Mouse (Mus musculus) heart, adult 2 months (tissue): ENCODE results near the gene Rtn4r. TPM values are rescaled to one million over a fixed set of nuclear protein-coding genes. Genes with fewer than 3 reads are reported as not detected.
A peak's percentile ranks its signal among the peaks of the same experiment; 100 is the strongest.

Source experiments
- DNase-seq, 2 experiments: peaks; one replicate each; pipeline ENCODE4 v3.0.0; 2021
- H3K27ac ChIP-seq: fragments of 200-600 bp; 2 replicates; pipeline ENCODE4 v1.8.1; 2022
- H3K27me3 ChIP-seq: fragments of 200-500 bp; 2 replicates; pipeline ENCODE4 v1.6.1; 2012; ENCODE audit warnings: mild to moderate bottlenecking, low read length, inconsistent platforms, mixed read lengths; ENCODE audit not compliant: control insufficient read depth, insufficient read depth
- H3K36me3 ChIP-seq: fragments of 200-500 bp; 2 replicates; pipeline ENCODE4 v1.6.1; 2012; ENCODE audit warnings: low read length, inconsistent platforms; ENCODE audit not compliant: control insufficient read depth, insufficient read depth
- H3K4me1 ChIP-seq: fragments of 200-500 bp; 2 replicates; pipeline ENCODE4 v1.6.1; 2011; ENCODE audit warnings: low read length; ENCODE audit not compliant: control insufficient read depth, insufficient read depth
- H3K4me3 ChIP-seq: fragments of 200-600 bp; 2 replicates; pipeline ENCODE4 v1.8.1; 2022
- H3K79me2 ChIP-seq: fragments of 200-500 bp; replicated peaks from 2 replicates; pipeline ENCODE4 v1.6.1; 2012; ENCODE audit warnings: mild to moderate bottlenecking, inconsistent platforms, low read length, moderate library complexity, mixed read lengths; ENCODE audit not compliant: control insufficient read depth, insufficient read depth
- H3K9ac ChIP-seq: fragments of 200-500 bp; 2 replicates; pipeline ENCODE4 v1.6.1; 2012; ENCODE audit warnings: low read depth, mild to moderate bottlenecking, control low read depth, inconsistent platforms, low read length, mixed read lengths
- CTCF ChIP-seq: fragments of 200-600 bp; IDR thresholded peaks from 2 replicates; pipeline ENCODE4 v1.8.1; 2022; ENCODE audit warnings: antibody characterized with exemption, mild to moderate bottlenecking, moderate library complexity
- EP300 ChIP-seq: fragments of 200-500 bp; IDR thresholded peaks from 2 replicates; pipeline ENCODE4 v1.6.1; 2011; ENCODE audit warnings: low read depth, low read length, control low read depth; ENCODE audit not compliant: insufficient read depth
- POLR2A ChIP-seq: fragments of 200-500 bp; IDR thresholded peaks from 2 replicates; pipeline ENCODE4 v1.6.1; 2011; ENCODE audit warnings: mild to moderate bottlenecking, low read depth, low read length, control low read depth; ENCODE audit not compliant: insufficient read depth
- WGBS: fragments of 180-500 bp; shearing (Covaris S2); methylation state at CpG from one replicate; pipeline ENCODE4 v1.1.7; 2018; 5-methylcytosine and 5-hydroxymethylcytosine counted together
- intact Hi-C: fragments of 180-260 bp; cut with DNase I; formaldehyde crosslinking; loops from one replicate; pipeline ENCODE4 v1.15.1; 2025
- polyA plus RNA-seq: library from polyadenylated mRNA; depleted of rRNA; stranded (reverse); fragments of >200 nt; gene quantifications from 2 replicates; pipeline ENCODE4 v1.2.3, GENCODE M21; 2012
- total RNA-seq, 2 experiments: library from RNA; stranded (reverse); gene quantifications; 2 replicates each; pipeline ENCODE4 v1.2.3; 2021

Rtn4r gene
- total and polyA plus RNA-seq, 3 experiments: 2.3 to 31.9 (median 9.8) TPM

- WGBS: 66% methylated on average over 3 of the region's 3 CpGs
- H3K4me3 ChIP-seq: no peak overlapping the region
- H3K79me2 ChIP-seq: no peaks in the 10 kb centered on the region
- H3K27ac ChIP-seq: no peak overlapping the region
- H3K9ac ChIP-seq: no peak overlapping the region
- 0 out of 2 replicates have a peak, but pooled peaks cover 1% of the 10 kb centered on the region for H3K4me1 ChIP-seq
- no peak for TF ChIP-seq POLR2A
- TF ChIP-seq EP300: no peak
- no peak for TF ChIP-seq CTCF
- no peaks in the 10 kb centered on the region for H3K36me3 ChIP-seq
- H3K27me3 ChIP-seq: no peaks in the 10 kb centered on the region; the same call in 1 of the 2 replicates
- intact Hi-C loops: loop anchor here (5.0 kb wide), 1 partner anchor 86 kb away; no protein-coding TSS in a partner anchor
- no peak for DNase-seq
Measured at GRCm38 (mm10) chr16:18126211-18126610, 1.2 kb upstream of the Rtn4r start.

DNA sequence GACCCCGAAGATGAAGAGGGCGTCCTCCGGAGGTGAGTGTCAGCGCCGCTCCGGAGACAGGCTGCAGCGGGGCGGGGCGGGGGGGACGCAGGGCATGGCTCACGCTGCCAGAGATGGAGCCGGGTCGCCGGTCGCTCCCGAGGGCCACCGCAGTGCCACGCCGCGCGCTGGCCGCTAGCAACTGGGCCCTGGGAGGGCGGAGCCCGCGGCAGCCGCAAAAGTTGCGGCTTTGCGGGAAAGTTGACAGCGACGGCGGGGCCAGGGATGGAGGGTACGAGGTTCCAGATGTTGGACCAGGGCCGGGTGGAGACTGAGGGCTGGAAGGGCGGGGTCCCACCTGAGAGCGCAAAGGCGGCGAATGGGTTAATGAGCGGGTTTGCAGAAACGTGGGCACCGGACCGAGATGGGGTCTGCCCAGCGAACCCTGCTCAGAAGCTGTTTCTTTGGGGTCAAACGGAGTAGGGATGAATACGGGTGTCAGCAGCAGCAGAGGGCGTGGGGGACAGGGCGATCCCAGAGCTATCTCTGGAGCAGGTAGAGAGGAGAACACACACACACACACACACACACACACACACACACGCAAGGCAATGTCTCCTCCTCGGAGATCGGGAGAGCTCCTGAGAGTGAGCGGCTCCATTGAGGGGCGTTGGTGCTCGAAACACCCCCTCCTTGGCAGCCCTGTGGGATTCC, 575 bp downstream of the Rtn4r start:
- WGBS: 5% methylated on average over 52 of the region's 52 CpGs
- intact Hi-C loops: loop anchor here (1.0 to 5.0 kb wide), 2 partner anchors 44 to 84 kb away; no protein-coding TSS in a partner anchor

DNA sequence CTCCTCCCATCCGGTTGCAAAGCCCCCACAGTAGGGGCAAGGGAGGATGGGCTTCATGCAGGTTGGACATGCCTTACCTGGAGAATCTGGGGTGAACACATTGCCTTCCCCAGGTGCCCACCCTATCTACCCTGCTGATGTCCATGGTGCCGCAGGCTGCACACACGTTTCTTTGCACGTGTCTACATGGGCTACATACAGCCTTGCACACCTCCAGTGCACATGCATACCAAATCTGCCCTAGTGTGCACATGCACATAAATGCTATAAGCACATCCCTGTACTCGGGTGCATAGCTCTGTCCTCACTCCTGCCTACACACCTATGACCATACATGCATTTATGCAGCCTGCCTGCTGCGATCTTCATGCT, 1.1 kb downstream of the Rtn4r start:
- no peak for DNase-seq
- Histone ChIP-seq H3K4me3 (no peak overlapping the region), H3K4me1 (0 out of 2 replicates have a peak, but pooled peaks cover 1% of the 10 kb centered on the region), H3K36me3 (no peaks in the 10 kb centered on the region), H3K79me2 (no peaks in the 10 kb centered on the region), H3K27me3 (no peaks in the 10 kb centered on the region; the same call in 1 of the 2 replicates), H3K27ac (no peak overlapping the region), H3K9ac (no peak overlapping the region)
- 70% methylated on average over 6 of the region's 6 CpGs for WGBS
- intact Hi-C loops: loop anchor here (5.0 kb wide), 1 partner anchor 84 kb away; no protein-coding TSS in a partner anchor
- TF ChIP-seq EP300: no peak
- no peak for TF ChIP-seq POLR2A
- TF ChIP-seq CTCF: no peak

More for the DNA sequence above, 575 bp downstream of the Rtn4r start:
- peak in 1 of 2 experiments; percentile 18 for DNase-seq
- Histone ChIP-seq H3K27me3 (no peaks in the 10 kb centered on the region; the same call in 1 of the 2 replicates), H3K36me3 (no peaks in the 10 kb centered on the region), H3K79me2 (no peaks in the 10 kb centered on the region), H3K9ac (peak overlapping the region; percentile 39), H3K4me1 (0 out of 2 replicates have a peak, but pooled peaks cover 1% of the 10 kb centered on the region), H3K27ac (no peak overlapping the region), H3K4me3 (peak overlapping the region; percentile 40)
- no peak for TF ChIP-seq CTCF
- TF ChIP-seq EP300: no peak
- no peak for TF ChIP-seq POLR2A

DNA sequence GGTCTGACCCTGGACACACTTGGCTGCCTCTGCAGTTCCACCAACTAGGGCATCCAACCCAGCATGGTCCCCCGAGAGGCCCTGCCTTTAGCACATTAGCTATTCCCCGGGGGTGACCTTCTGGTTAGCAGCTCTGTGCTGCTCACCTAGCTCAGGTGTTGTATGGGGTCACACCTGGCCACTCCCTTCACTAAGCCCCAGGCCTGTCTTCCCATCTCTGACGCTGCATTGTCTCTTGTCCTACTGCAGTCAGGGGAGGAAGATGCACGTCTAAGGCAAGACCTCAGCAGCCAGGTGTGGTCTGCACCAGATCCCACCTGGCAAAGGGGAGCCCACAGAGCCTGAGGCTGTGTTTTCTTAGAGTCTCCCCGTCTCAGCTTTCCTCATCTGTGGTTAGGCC, 2.0 kb downstream of the Rtn4r start:
- 67% methylated on average over 5 of the region's 5 CpGs for WGBS
- Histone ChIP-seq H3K4me1 (0 out of 2 replicates have a peak, but pooled peaks cover 1% of the 10 kb centered on the region), H3K4me3 (no peak overlapping the region), H3K27ac (no peak overlapping the region), H3K36me3 (no peaks in the 10 kb centered on the region), H3K9ac (no peak overlapping the region), H3K27me3 (no peaks in the 10 kb centered on the region; the same call in 1 of the 2 replicates), H3K79me2 (no peaks in the 10 kb centered on the region)
- no peak for DNase-seq
- no peak for TF ChIP-seq CTCF
- no peak for TF ChIP-seq EP300
- TF ChIP-seq POLR2A: no peak
- intact Hi-C loops: loop anchor here (5.0 kb wide), 1 partner anchor 83 kb away; no protein-coding TSS in a partner anchor

DNA sequence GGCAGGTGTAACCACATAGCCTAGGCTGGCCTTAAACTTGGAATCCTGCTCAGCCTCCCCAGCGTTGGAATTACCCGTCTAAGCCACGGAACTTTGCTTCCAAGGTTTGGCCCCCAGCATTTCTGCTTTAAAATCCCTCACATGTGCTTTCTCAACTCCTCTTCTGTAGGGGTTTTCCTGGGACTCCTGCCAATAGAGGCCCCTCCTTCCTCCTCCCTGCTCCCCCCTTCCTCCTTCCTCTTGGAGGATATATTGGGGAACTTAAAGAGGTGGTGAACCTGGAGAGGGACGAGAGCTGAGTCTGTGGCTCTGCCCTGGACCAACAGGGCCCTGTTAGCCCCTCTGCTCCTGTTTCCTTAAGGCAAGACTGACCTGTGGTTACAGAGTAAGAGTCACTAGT, 2.8 kb downstream of the Rtn4r start:
- H3K27me3 ChIP-seq: no peaks in the 10 kb centered on the region; the same call in 1 of the 2 replicates
- WGBS: 42% methylated on average over 4 of the region's 4 CpGs
- H3K27ac ChIP-seq: no peak overlapping the region
- intact Hi-C loops: no loop called here
- H3K4me1 ChIP-seq: peaks cover 1% of the 10 kb centered on the region; the same call in 1 of the 2 replicates
- no peaks in the 10 kb centered on the region for H3K36me3 ChIP-seq
- H3K4me3 ChIP-seq: no peak overlapping the region
- DNase-seq: no peak
- no peak overlapping the region for H3K9ac ChIP-seq
- TF ChIP-seq EP300 (no peak), POLR2A (no peak), CTCF (no peak)
- H3K79me2 ChIP-seq: no peaks in the 10 kb centered on the region

DNA sequence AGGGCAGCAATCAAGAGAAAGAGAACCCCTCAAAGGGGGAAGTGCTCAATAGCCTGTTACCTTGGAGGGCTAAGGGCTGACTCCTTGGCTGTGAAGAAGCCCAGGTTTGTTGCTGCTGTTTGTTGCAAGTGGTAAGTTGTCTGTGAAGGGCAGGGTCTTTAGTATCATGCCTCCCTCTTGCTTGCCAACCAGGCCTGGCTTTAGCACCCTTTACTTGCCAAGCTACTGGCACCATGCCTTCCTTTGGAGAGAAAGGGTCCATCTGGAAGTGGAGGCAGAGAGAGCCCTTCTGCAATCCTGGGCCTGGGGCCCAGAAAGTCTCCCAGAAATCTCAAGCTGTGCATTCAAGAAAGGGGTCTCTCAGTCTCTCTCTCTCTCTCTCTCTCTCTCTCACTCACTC, 3.3 kb downstream of the Rtn4r start:
- Histone ChIP-seq H3K27ac (no peak overlapping the region), H3K4me1 (peaks cover 1% of the 10 kb centered on the region; the same call in 1 of the 2 replicates), H3K36me3 (no peaks in the 10 kb centered on the region), H3K4me3 (no peak overlapping the region), H3K9ac (no peak overlapping the region), H3K27me3 (no peaks in the 10 kb centered on the region; the same call in 1 of the 2 replicates), H3K79me2 (no peaks in the 10 kb centered on the region)
- intact Hi-C loops: no loop called here
- no peak for DNase-seq
- TF ChIP-seq POLR2A: no peak
- no peak for TF ChIP-seq EP300
